Mouse (Mus musculus): ENCODE results near the gene Canx.

DNA sequence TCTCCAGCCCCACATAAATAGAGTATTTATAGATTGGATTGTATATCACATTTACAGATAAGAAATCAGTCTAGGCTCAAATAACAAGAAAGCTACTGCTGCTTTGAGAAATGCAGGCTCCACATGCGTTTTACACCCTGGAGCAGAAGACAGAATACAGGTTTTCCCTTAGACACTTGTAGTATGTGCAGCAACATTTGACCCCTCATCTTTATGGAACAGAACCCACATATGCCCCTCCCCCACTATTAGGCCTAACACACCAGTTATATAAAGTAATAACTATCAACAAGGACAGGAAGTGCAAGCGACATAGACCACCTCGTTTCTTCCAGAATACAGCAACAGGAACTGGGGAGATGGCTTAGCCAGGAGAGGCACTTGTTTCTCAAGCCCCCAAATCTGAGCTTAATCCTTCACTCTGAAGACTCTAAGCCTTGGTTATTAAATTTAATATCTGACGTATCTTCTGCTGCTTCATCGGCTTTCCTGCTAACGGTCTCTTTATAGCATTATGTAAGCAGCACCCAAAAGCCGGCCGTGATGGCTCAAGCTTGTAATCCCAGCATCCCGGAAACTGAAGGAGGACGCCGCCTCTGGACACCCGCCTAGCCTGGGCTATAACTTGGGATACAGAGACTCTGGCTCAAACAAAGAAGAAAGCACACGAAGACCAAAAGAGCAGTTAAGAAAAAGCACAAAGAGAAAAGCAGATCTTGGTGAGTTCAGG lies 49.0 kb upstream of the Canx start:
- no peak for TF ChIP-seq EP300 (IDR thresholded peaks at IDR 0.05; ENCODE audit: low read depth)
- no peak for TF ChIP-seq CTCF (IDR thresholded peaks at IDR 0.05; ENCODE audit: low read depth)
